Mouse (Mus musculus): ENCODE results near the gene Psg19.
"Not testable (repeated sequence)": the region's sequence is repeated elsewhere in the genome, so short reads cannot be mapped to it uniquely, and the experiment has no call there.

DNA sequence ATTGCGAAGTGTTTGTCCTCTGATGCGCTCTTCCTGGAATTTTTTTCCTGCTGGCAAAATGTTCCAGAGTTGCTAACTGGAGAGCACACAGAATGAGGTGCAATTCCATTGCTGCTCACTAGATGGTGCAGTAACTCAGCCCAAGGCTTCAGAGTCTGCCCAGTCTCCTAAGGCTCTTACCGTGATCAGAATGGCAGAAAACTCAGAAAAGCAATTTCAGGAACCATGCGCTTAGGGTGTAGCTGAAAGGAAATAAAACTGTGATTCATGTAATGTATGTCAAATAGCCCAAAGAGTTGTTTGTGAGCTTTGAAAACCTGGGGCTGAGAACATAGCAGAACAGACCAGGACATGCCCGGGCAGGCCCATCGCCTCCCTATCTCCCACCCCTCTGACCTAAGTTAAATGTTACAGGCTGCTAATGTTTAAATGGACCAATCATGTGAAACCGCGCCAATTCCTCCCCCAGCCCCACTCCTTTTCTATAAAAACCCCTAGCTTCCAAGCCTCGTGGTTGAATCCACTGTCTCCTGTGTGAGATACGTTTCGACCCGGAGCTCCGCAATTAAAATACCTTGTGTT is 48.3 kb downstream of the Psg19 start:
- TF ChIP-seq POLR2A (IDR thresholded peaks at IDR 0.05; ENCODE audit: borderline replicate concordance, insufficient read depth, low read length) = not testable (repeated sequence)
- peak; percentile 78 for TF ChIP-seq CTCF (IDR thresholded peaks at IDR 0.05; ENCODE audit: borderline replicate concordance, insufficient read depth, low read depth, low read length)
